Mouse (Mus musculus): ENCODE results near the gene Smim14.

GRCm38 (mm10) chr5:65428321-65428720 lies 108.7 kb downstream of the Smim14 start:
- no peak for TF ChIP-seq CTCF (IDR thresholded peaks at IDR 0.05)
- TF ChIP-seq EP300 (IDR thresholded peaks at IDR 0.05), result no peak
